Mouse (Mus musculus) splenic B cell, adult 2 months (primary cell): ENCODE results near the gene Prkar2a.

Experiments
- DNase-seq: peaks from one replicate; pipeline ENCODE4 v3.0.0-alpha.2; 2011; ENCODE audit warnings: low read depth, low spot score
- H3K27me3 ChIP-seq: 2 replicates; pipeline ENCODE4 v1.6.1; 2012; ENCODE audit warnings: mild to moderate bottlenecking, low read length, moderate library complexity, mixed read lengths; ENCODE audit not compliant: control insufficient read depth, poor library complexity, insufficient read depth, severe bottlenecking
- H3K36me3 ChIP-seq: 2 replicates; pipeline ENCODE4 v1.6.1; 2012; ENCODE audit warnings: mild to moderate bottlenecking, low read length, moderate library complexity, mixed read lengths; ENCODE audit not compliant: control insufficient read depth, poor library complexity, insufficient read depth, severe bottlenecking

Gene Prkar2a

GRCm38 (mm10) chr9:108687181-108687580, 1.9 kb upstream of the Prkar2a start:
- no peaks in the 10 kb centered on the region for H3K27me3 ChIP-seq
- no peak for DNase-seq
- H3K36me3 ChIP-seq, result peaks cover 4% of the 10 kb centered on the region; the same call in 1 of the 2 replicates

GRCm38 (mm10) chr9:108687686-108688085, 1.4 kb upstream of the Prkar2a start:
- Histone ChIP-seq H3K27me3 (no peaks in the 10 kb centered on the region), H3K36me3 (peaks cover 4% of the 10 kb centered on the region; the same call in 1 of the 2 replicates)
- no peak for DNase-seq

GRCm38 (mm10) chr9:108688451-108688850, 663 bp upstream of the Prkar2a start:
- DNase-seq, result no peak
- H3K27me3 ChIP-seq, result no peaks in the 10 kb centered on the region

GRCm38 (mm10) chr9:108689993-108690392, 879 bp downstream of the Prkar2a start:
- no peaks in the 10 kb centered on the region; the same call in 1 of the 2 replicates for H3K36me3 ChIP-seq
- no peak for DNase-seq

More at GRCm38 (mm10) chr9:108688451-108688850, 663 bp upstream of the Prkar2a start:
- peaks cover 4% of the 10 kb centered on the region; the same call in 1 of the 2 replicates for H3K36me3 ChIP-seq

GRCm38 (mm10) chr9:108690914-108691313, 1.8 kb downstream of the Prkar2a start:
- Histone ChIP-seq H3K36me3 (no peaks in the 10 kb centered on the region), H3K27me3 (no peaks in the 10 kb centered on the region)
- no peak for DNase-seq

More at GRCm38 (mm10) chr9:108689993-108690392, 879 bp downstream of the Prkar2a start:
- H3K27me3 ChIP-seq, result no peaks in the 10 kb centered on the region

- no peaks in the 10 kb centered on the region for H3K27me3 ChIP-seq
- H3K36me3 ChIP-seq, result no peaks in the 10 kb centered on the region
- peak; percentile 66 for DNase-seq
These were observed 2.3 kb downstream of the Prkar2a start for GRCm38 (mm10) chr9:108691371-108691770.

- no peaks in the 10 kb centered on the region for H3K27me3 ChIP-seq
- no peaks in the 10 kb centered on the region for H3K36me3 ChIP-seq
- DNase-seq, result peak; percentile 72
These were observed 2.7 kb downstream of the Prkar2a start for GRCm38 (mm10) chr9:108691846-108692225.

- DNase-seq, result peak; percentile 50
- no peaks in the 10 kb centered on the region for H3K36me3 ChIP-seq
- no peaks in the 10 kb centered on the region for H3K27me3 ChIP-seq
These were observed 3.3 kb downstream of the Prkar2a start for GRCm38 (mm10) chr9:108692226-108693041.

GRCm38 (mm10) chr9:108693946-108694345, 4.8 kb downstream of the Prkar2a start:
- Histone ChIP-seq H3K27me3 (no peaks in the 10 kb centered on the region), H3K36me3 (no peaks in the 10 kb centered on the region)
- DNase-seq, result no peak

GRCm38 (mm10) chr9:108694533-108694932, 5.4 kb downstream of the Prkar2a start:
- no peaks in the 10 kb centered on the region for H3K27me3 ChIP-seq
- no peak for DNase-seq
- no peaks in the 10 kb centered on the region for H3K36me3 ChIP-seq

GRCm38 (mm10) chr9:108702476-108702875, 13.4 kb downstream of the Prkar2a start:
- Histone ChIP-seq H3K36me3 (no peaks in the 10 kb centered on the region), H3K27me3 (no peaks in the 10 kb centered on the region)
- no peak for DNase-seq

GRCm38 (mm10) chr9:108703373-108704110, 14.4 kb downstream of the Prkar2a start:
- DNase-seq, result no peak
- Histone ChIP-seq H3K36me3 (no peaks in the 10 kb centered on the region), H3K27me3 (no peaks in the 10 kb centered on the region)

GRCm38 (mm10) chr9:108704591-108704990, 15.5 kb downstream of the Prkar2a start:
- no peak for DNase-seq
- Histone ChIP-seq H3K27me3 (no peaks in the 10 kb centered on the region), H3K36me3 (no peaks in the 10 kb centered on the region)

GRCm38 (mm10) chr9:108707212-108707611, 18.1 kb downstream of the Prkar2a start:
- H3K27me3 ChIP-seq, result no peaks in the 10 kb centered on the region
- no peak for DNase-seq
- H3K36me3 ChIP-seq, result no peaks in the 10 kb centered on the region

GRCm38 (mm10) chr9:108708833-108709232, 19.7 kb downstream of the Prkar2a start:
- no peaks in the 10 kb centered on the region for H3K27me3 ChIP-seq
- H3K36me3 ChIP-seq, result no peaks in the 10 kb centered on the region
- DNase-seq, result no peak
